Mouse (Mus musculus): ENCODE measurements around the gene Tsnaxip1. TPM values are rescaled to one million over a fixed set of nuclear protein-coding genes. Genes with fewer than 3 reads are reported as not detected.

Tsnaxip1 gene
- polyA plus RNA-seq, 1 experiment from 2014 or later = 0.23 TPM

GRCm38 (mm10) chr8:105795785-105796184 lies 31.7 kb upstream of the Tsnaxip1 start:
- WGBS = 97% methylated on average over 1 of the region's 1 CpGs
- no peak overlapping the region for H3K9ac ChIP-seq (ENCODE audit: low read length)
- no peaks in the 10 kb centered on the region for H3K9me3 ChIP-seq (ENCODE audit: control insufficient read depth, low read length)
- H3K4me1 ChIP-seq (replicated peaks; ENCODE audit: control insufficient read depth, insufficient read depth, low read length) = no peaks in the 10 kb centered on the region
- no peak overlapping the region for H3K4me2 ChIP-seq (ENCODE audit: low read depth, low read length, severe bottlenecking)
- ATAC-seq (replicated peaks; ENCODE audit: low FRiP score) = no peak
- no peak overlapping the region for H3K4me3 ChIP-seq (ENCODE audit: low read depth, low read length)
- no peak for DNase-seq (ENCODE audit: low spot score)
- H3K27ac ChIP-seq (ENCODE audit: low read depth, low read length) = no peak overlapping the region
- H3K36me3 ChIP-seq (ENCODE audit: control insufficient read depth, insufficient read depth, low read length) = no peaks in the 10 kb centered on the region
- H3K27me3 ChIP-seq (ENCODE audit: control insufficient read depth, insufficient read depth, low read length) = no peaks in the 10 kb centered on the region

DNA sequence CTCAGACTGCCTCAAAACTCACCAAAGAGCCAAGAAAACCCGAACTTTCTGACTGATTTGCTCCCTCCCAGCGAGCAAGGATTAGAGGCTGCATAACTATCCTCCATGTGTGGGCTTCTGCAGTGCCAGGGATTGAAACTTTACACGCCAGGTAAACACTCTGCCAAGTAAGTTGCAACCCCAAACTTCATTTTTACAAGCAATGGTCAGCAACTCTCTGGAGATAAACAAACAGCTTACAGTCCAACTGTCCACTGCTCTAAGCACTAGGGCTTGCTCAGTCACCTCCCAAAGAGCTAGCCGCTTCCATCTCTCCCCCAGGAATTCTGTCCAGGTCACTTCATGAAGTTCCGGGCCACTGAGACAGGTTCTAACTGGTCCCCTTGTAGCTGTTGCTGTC lies 29.1 kb upstream of the Tsnaxip1 start:
- ATAC-seq (replicated peaks; ENCODE audit: low FRiP score) (no peak), DNase-seq (ENCODE audit: low spot score) (no peak)
- H3K4me3 ChIP-seq (ENCODE audit: low read depth, low read length) = no peak overlapping the region
- H3K27me3 ChIP-seq (ENCODE audit: control insufficient read depth, insufficient read depth, low read length) = no peaks in the 10 kb centered on the region
- no peak overlapping the region for H3K27ac ChIP-seq (ENCODE audit: low read depth, low read length)
- H3K9ac ChIP-seq (ENCODE audit: low read length) = no peak overlapping the region
- no peaks in the 10 kb centered on the region for H3K4me1 ChIP-seq (replicated peaks; ENCODE audit: control insufficient read depth, insufficient read depth, low read length)
- no peak overlapping the region for H3K4me2 ChIP-seq (ENCODE audit: low read depth, low read length, severe bottlenecking)
- no peaks in the 10 kb centered on the region for H3K36me3 ChIP-seq (ENCODE audit: control insufficient read depth, insufficient read depth, low read length)
- H3K9me3 ChIP-seq (ENCODE audit: control insufficient read depth, low read length) = no peaks in the 10 kb centered on the region
- WGBS = 95% methylated on average over 5 of the region's 5 CpGs

DNA sequence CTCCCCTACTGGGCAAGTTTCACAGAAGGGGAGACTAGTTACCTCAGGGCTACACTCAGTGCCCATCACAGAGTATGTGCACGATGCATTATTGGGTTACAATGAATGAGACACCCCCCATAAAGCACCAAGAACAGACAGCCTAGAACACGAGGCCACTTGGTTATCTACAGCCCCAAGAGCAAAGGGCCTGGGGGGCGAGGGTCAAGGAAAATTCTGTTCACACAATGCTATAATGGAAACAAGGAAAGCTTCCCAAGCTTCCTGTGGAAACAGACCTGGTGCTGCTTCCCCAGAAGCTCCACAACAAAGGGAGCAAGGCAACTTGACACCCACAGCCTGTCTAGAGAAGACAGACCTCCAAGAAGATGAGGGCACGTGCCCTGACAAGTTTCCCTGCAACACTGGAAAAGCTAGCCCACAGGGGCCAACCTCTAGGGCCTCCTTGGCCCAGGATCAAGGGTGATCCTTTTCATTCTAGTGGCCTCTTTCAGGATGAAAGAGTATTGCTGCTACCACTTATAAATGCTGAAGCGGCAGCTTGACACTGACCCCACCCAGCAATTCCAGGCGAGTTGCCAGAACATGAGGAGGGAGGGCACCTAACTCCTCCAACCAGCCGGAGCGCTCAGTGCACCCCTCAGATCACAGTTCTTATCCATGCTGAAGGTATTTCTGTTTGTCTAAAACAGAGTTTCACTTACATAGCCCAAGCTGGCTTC lies 28.3 kb upstream of the Tsnaxip1 start:
- no peak for DNase-seq (ENCODE audit: low spot score)
- ATAC-seq (replicated peaks; ENCODE audit: low FRiP score) = no peak

GRCm38 (mm10) chr8:105801153-105801904 lies 26.2 kb upstream of the Tsnaxip1 start:
- Histone ChIP-seq H3K9me3 (ENCODE audit: control insufficient read depth, low read length) (no peaks in the 10 kb centered on the region), H3K27me3 (ENCODE audit: control insufficient read depth, insufficient read depth, low read length) (no peaks in the 10 kb centered on the region), H3K4me3 (ENCODE audit: low read depth, low read length) (no peak overlapping the region), H3K27ac (ENCODE audit: low read depth, low read length) (no peak overlapping the region), H3K9ac (ENCODE audit: low read length) (no peak overlapping the region), H3K4me1 (replicated peaks; ENCODE audit: control insufficient read depth, insufficient read depth, low read length) (no peaks in the 10 kb centered on the region), H3K4me2 (ENCODE audit: low read depth, low read length, severe bottlenecking) (no peak overlapping the region), H3K36me3 (ENCODE audit: control insufficient read depth, insufficient read depth, low read length) (no peaks in the 10 kb centered on the region)
- DNase-seq (ENCODE audit: low spot score) = no peak
- WGBS = 92% methylated on average over 6 of the region's 6 CpGs
- no peak for ATAC-seq (replicated peaks; ENCODE audit: low FRiP score)

More for the DNA sequence above, 28.3 kb upstream of the Tsnaxip1 start:
- no peak overlapping the region for H3K4me2 ChIP-seq (ENCODE audit: low read depth, low read length, severe bottlenecking)
- H3K27me3 ChIP-seq (ENCODE audit: control insufficient read depth, insufficient read depth, low read length) = no peaks in the 10 kb centered on the region
- no peak overlapping the region for H3K27ac ChIP-seq (ENCODE audit: low read depth, low read length)
- H3K36me3 ChIP-seq (ENCODE audit: control insufficient read depth, insufficient read depth, low read length) = no peaks in the 10 kb centered on the region
- no peaks in the 10 kb centered on the region for H3K4me1 ChIP-seq (replicated peaks; ENCODE audit: control insufficient read depth, insufficient read depth, low read length)
- no peak overlapping the region for H3K4me3 ChIP-seq (ENCODE audit: low read depth, low read length)
- H3K9ac ChIP-seq (ENCODE audit: low read length) = no peak overlapping the region
- WGBS = 79% methylated on average over 8 of the region's 8 CpGs
- no peaks in the 10 kb centered on the region for H3K9me3 ChIP-seq (ENCODE audit: control insufficient read depth, low read length)

DNA sequence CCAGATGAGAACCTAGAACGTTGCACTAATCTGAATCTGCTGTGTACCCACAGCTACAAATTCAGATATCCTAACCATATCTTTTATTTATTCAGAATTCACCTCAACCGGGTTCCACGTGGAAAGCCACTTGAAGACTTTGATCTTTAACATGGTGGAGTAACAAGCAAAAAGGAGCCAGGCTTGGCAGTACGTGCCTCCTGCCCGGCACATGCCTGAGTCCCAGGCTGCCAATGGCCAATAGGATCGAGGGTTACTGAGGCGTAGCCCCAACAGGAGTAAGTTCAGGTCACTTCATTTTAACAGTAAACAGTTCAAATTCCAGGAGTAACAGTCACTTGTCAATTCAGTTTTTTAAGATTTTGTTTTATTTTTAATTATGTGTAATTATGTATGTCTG lies 22.7 kb upstream of the Tsnaxip1 start:
- Histone ChIP-seq H3K4me2 (ENCODE audit: low read depth, low read length, severe bottlenecking) (no peak overlapping the region), H3K36me3 (ENCODE audit: control insufficient read depth, insufficient read depth, low read length) (no peaks in the 10 kb centered on the region), H3K27ac (ENCODE audit: low read depth, low read length) (no peak overlapping the region), H3K9me3 (ENCODE audit: control insufficient read depth, low read length) (no peaks in the 10 kb centered on the region), H3K4me3 (ENCODE audit: low read depth, low read length) (no peak overlapping the region), H3K27me3 (ENCODE audit: control insufficient read depth, insufficient read depth, low read length) (no peaks in the 10 kb centered on the region), H3K9ac (ENCODE audit: low read length) (no peak overlapping the region), H3K4me1 (replicated peaks; ENCODE audit: control insufficient read depth, insufficient read depth, low read length) (no peaks in the 10 kb centered on the region)
- no peak for ATAC-seq (replicated peaks; ENCODE audit: low FRiP score)
- no peak for DNase-seq (ENCODE audit: low spot score)
- WGBS = 93% methylated on average over 7 of the region's 7 CpGs

GRCm38 (mm10) chr8:105805346-105805745 lies 22.2 kb upstream of the Tsnaxip1 start:
- Histone ChIP-seq H3K9me3 (ENCODE audit: control insufficient read depth, low read length) (no peaks in the 10 kb centered on the region), H3K36me3 (ENCODE audit: control insufficient read depth, insufficient read depth, low read length) (no peaks in the 10 kb centered on the region), H3K4me1 (replicated peaks; ENCODE audit: control insufficient read depth, insufficient read depth, low read length) (no peaks in the 10 kb centered on the region), H3K27ac (ENCODE audit: low read depth, low read length) (no peak overlapping the region), H3K4me3 (ENCODE audit: low read depth, low read length) (no peak overlapping the region), H3K9ac (ENCODE audit: low read length) (no peak overlapping the region), H3K27me3 (ENCODE audit: control insufficient read depth, insufficient read depth, low read length) (no peaks in the 10 kb centered on the region), H3K4me2 (ENCODE audit: low read depth, low read length, severe bottlenecking) (no peak overlapping the region)
- ATAC-seq (replicated peaks; ENCODE audit: low FRiP score) (no peak), DNase-seq (ENCODE audit: low spot score) (no peak)
- WGBS = 86% methylated on average over 3 of the region's 3 CpGs

DNA sequence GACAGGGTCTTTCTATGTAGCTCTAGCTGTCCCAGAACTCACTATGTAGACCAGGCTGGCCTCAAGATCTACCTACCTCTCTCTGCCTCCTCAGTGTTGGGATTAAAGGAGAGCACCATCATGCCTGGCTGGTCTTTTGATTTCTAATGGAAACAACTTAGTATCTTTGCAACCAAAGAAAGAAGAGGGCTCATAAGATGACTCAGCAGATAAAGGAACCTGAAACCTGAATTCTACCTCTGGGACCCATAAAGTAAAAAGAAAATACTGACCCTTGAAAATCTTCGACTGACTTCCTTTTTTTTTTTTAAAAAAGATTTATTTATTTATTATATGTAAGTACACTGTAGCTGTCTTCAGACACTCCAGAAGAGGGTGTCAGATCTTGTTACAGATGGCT lies 21.6 kb upstream of the Tsnaxip1 start:
- WGBS = 90% methylated on average over 1 of the region's 1 CpGs
- DNase-seq (ENCODE audit: low spot score) = no peak
- Histone ChIP-seq H3K4me3 (ENCODE audit: low read depth, low read length) (no peak overlapping the region), H3K9me3 (ENCODE audit: control insufficient read depth, low read length) (no peaks in the 10 kb centered on the region), H3K27ac (ENCODE audit: low read depth, low read length) (no peak overlapping the region), H3K36me3 (ENCODE audit: control insufficient read depth, insufficient read depth, low read length) (no peaks in the 10 kb centered on the region), H3K4me1 (replicated peaks; ENCODE audit: control insufficient read depth, insufficient read depth, low read length) (no peaks in the 10 kb centered on the region), H3K4me2 (ENCODE audit: low read depth, low read length, severe bottlenecking) (no peak overlapping the region), H3K9ac (ENCODE audit: low read length) (no peak overlapping the region), H3K27me3 (ENCODE audit: control insufficient read depth, insufficient read depth, low read length) (no peaks in the 10 kb centered on the region)
- no peak for ATAC-seq (replicated peaks; ENCODE audit: low FRiP score)

DNA sequence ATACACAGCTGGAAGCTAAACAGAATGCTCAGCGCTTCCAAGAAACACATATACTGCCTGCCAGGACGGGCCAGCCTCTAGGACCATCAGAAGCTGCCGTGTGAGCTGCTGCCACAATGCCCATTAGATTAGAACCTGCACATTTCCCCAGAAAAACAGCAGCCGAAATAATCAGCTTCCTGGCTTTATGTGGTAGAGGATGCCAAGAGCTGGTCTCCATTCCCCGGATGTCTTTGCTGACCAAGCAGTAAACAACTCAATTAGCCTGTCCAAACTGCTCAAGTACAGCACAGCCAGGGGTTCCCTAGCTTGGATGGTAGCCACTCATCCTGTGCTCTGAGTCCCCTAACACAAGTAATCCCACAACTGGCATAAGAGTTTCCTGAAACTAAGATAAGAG lies 19.8 kb upstream of the Tsnaxip1 start:
- no peaks in the 10 kb centered on the region for H3K36me3 ChIP-seq (ENCODE audit: control insufficient read depth, insufficient read depth, low read length)
- no peak overlapping the region for H3K4me2 ChIP-seq (ENCODE audit: low read depth, low read length, severe bottlenecking)
- 91% methylated on average over 5 of the region's 5 CpGs for WGBS
- no peak for DNase-seq (ENCODE audit: low spot score)
- no peaks in the 10 kb centered on the region for H3K27me3 ChIP-seq (ENCODE audit: control insufficient read depth, insufficient read depth, low read length)
- no peak overlapping the region for H3K9ac ChIP-seq (ENCODE audit: low read length)
- H3K4me1 ChIP-seq (replicated peaks; ENCODE audit: control insufficient read depth, insufficient read depth, low read length) = no peaks in the 10 kb centered on the region
- no peaks in the 10 kb centered on the region for H3K9me3 ChIP-seq (ENCODE audit: control insufficient read depth, low read length)
- no peak overlapping the region for H3K27ac ChIP-seq (ENCODE audit: low read depth, low read length)
- H3K4me3 ChIP-seq (ENCODE audit: low read depth, low read length) = no peak overlapping the region
- ATAC-seq (replicated peaks; ENCODE audit: low FRiP score) = no peak

- Histone ChIP-seq H3K9me3 (ENCODE audit: control insufficient read depth, low read length) (no peaks in the 10 kb centered on the region), H3K9ac (ENCODE audit: low read length) (no peak overlapping the region), H3K27ac (ENCODE audit: low read depth, low read length) (no peak overlapping the region), H3K4me2 (ENCODE audit: low read depth, low read length, severe bottlenecking) (no peak overlapping the region), H3K36me3 (ENCODE audit: control insufficient read depth, insufficient read depth, low read length) (no peaks in the 10 kb centered on the region), H3K27me3 (ENCODE audit: control insufficient read depth, insufficient read depth, low read length) (no peaks in the 10 kb centered on the region), H3K4me1 (replicated peaks; ENCODE audit: control insufficient read depth, insufficient read depth, low read length) (no peaks in the 10 kb centered on the region), H3K4me3 (ENCODE audit: low read depth, low read length) (no peak overlapping the region)
- WGBS = 95% methylated on average over 2 of the region's 2 CpGs
- no peak for ATAC-seq (replicated peaks; ENCODE audit: low FRiP score)
- no peak for DNase-seq (ENCODE audit: low spot score)
Observed at GRCm38 (mm10) chr8:105808480-105808879, 19.1 kb upstream of the Tsnaxip1 start.
